Mouse (Mus musculus) heart, postnatal 0 days (tissue): Measurements from ENCODE around the gene Ppp1r21.

Experiments used
- CTCF ChIP-seq: IDR thresholded peaks from 2 replicates; pipeline ENCODE4 v1.5.1; 2016; ENCODE audit warnings: antibody characterized with exemption, control low read depth, low read depth
- EP300 ChIP-seq: IDR thresholded peaks from 2 replicates; pipeline ENCODE4 v1.6.1; 2016; ENCODE audit warnings: antibody characterized with exemption, low read depth

DNA sequence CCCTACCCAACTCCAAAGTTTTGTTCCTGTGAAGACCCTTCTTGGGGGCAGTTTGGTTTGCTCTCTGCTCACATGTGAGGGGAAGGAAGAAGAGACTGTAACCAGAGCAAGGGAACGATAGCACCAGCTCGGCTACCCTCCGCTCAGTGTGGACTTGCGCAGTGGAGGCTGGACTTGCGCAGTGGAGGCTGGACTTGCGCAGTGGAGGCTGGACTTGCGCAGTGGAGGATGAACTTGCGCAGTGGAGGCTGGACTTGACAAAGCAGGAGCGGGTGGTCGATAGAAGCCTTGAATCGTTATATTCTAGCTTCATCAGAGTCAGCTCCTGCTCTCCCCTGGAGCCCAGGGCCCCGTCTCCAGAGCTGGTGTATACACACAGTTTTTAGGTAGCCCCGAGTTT is 95.4 kb downstream of the Ppp1r21 start:
- TF ChIP-seq CTCF (no peak), EP300 (no peak)
